Mouse (Mus musculus) liver, embryonic 14.5 days (tissue): ENCODE results near the gene Ssbp3.

ENCODE experiments used
- CTCF ChIP-seq: IDR thresholded peaks from 2 replicates; pipeline ENCODE4 v1.5.1; 2016; ENCODE audit warnings: antibody characterized with exemption, low read depth, control low read depth
- EP300 ChIP-seq: IDR thresholded peaks from 2 replicates; pipeline ENCODE4 v1.6.1; 2016; ENCODE audit warnings: antibody characterized with exemption, low read depth

DNA sequence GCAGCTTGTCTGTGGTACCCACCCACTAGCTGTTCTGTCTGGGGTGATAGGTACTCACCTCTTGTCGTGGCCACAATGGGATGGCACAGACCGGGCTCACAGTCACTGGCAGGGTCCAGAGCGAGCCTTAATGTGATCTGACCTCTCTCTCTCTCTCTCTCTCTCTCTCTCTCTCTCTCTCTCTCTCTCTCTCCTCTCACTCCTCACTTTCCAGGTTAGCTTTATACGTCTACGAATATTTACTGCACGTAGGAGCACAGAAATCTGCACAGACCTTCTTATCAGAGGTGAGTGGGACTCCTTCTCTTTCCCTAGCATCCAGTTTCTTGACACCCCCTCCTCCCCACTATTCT lies 2.2 kb downstream of the Ssbp3 start:
- no peak for TF ChIP-seq CTCF
- TF ChIP-seq EP300 = no peak
